Mouse (Mus musculus) layer of hippocampus, adult 2 months (tissue): Measurements from ENCODE around the gene Apoa4. TPM values are rescaled to one million over a fixed set of nuclear protein-coding genes. Genes with fewer than 3 reads are reported as not detected.

Experiments
- DNase-seq, 2 experiments: peaks; one replicate each; pipeline ENCODE4 v3.0.0; 2022; ENCODE audit warnings: low spot score in 2 of 2
- H3K27ac ChIP-seq: fragments of 200-600 bp; 2 replicates; pipeline ENCODE4 v1.8.1; 2022
- H3K4me3 ChIP-seq: fragments of 200-600 bp; 2 replicates; pipeline ENCODE4 v1.8.1; 2022; ENCODE audit warnings: mild to moderate bottlenecking
- CTCF ChIP-seq: fragments of 200-600 bp; conservative IDR thresholded peaks from 2 replicates; pipeline ENCODE4 v1.8.1; 2022; ENCODE audit warnings: antibody characterized with exemption, mild to moderate bottlenecking, moderate library complexity
- total RNA-seq, 2 experiments: library from RNA; stranded (reverse); gene quantifications; 2 replicates each; pipeline ENCODE4 v1.2.3; 2021

Apoa4 gene
- total RNA-seq, 2 experiments from 2014 or later, result not detected

DNA sequence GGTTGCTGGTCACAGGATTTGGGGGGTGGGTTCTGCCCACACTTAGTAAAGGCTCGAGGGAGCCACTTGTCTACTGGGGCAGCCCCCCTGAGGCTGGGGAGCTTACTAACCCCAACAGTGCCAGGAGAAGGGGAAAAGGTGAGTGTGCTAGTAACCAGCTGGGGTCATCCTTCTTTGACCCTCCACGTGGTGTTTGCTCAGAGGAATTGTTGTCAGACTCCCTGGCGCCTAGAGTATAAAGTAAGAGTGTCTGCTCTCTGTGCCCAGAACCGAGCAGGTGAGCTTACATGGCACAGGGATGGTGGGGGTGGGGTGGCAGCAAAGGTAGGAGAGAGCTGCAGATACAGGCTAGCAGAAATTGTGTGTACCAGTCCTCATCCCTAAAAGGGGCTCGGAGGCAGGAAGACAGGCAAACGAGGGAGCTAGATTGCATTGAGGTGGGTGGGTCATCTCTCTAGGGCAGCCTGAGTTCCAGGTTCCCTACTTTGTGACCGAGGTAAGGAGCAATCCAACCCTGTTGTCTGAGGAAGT lies 27.9 kb downstream of the Apoa4 start, which contains the start of gene Apoa5:
Apoa5 (plus strand) TSS at position 291 of the 531 bp plus-strand sequence.
- Histone ChIP-seq H3K4me3 (no peak within 1 kb of the TSS), H3K27ac (no peak within 1 kb of the TSS)
- TF ChIP-seq CTCF, result no peak
- no peak for DNase-seq

GRCm38 (mm10) chr9:46269125-46269524 lies 28.6 kb downstream of the Apoa4 start:
- Histone ChIP-seq H3K27ac (no peak overlapping the region), H3K4me3 (no peak overlapping the region)
- DNase-seq, result no peak
- no peak for TF ChIP-seq CTCF

DNA sequence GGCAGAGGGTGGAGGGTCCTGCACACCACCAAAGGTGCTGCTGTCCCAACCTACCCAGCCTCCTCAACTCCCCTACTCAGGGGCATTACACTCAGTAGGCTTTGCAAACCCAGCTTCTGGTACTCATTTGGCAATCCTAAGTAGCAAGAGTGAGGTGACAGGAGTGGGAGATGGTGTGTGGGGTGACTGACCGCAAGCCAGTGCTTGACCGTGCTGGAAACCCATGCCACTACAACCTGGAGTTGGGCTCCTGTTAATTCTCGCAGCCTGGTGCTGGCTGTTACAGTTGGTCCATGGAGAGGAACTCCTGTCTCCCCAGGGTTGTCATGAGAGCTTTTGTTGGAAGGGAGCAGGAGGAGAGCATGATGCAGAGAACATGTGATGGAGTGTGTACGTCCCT lies 30.3 kb downstream of the Apoa4 start:
- Histone ChIP-seq H3K27ac (no peak overlapping the region), H3K4me3 (no peak overlapping the region)
- TF ChIP-seq CTCF, result no peak
- DNase-seq, result no peak

DNA sequence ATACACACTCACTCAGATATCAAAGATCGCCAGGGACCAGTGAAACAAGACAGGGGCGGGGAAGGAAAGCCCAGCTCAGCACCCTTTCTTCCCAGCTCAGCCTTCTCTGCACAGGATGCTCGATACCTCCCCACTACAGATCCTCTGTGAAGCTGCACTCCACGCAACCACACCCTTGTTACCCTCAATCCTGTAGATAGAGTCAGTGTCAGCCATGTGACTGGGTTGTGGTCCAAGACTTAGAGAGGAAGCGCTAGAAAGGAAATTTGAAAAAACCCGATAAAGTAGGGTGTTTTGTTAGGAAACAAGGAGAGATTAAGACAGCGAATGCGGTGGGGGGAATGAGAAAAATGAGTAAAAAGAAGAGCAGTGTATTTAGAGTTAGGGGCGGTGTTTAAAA lies 31.6 kb downstream of the Apoa4 start:
- TF ChIP-seq CTCF, result no peak
- H3K27ac ChIP-seq, result no peak overlapping the region
- no peak for DNase-seq
- H3K4me3 ChIP-seq, result no peak overlapping the region

- Histone ChIP-seq H3K4me3 (peak within 1 kb of the TSS; percentile 70), H3K27ac (peak within 1 kb of the TSS; percentile 82)
- peak; percentile 70 for TF ChIP-seq CTCF
- peak; percentile 85 to 93 for DNase-seq
Measured at GRCm38 (mm10) chr9:46272677-46273454, 32.4 kb downstream of the Apoa4 start, which contains the start of gene Zpr1. Gene Zpr1 (plus strand): TSS chr9:46273064.

DNA sequence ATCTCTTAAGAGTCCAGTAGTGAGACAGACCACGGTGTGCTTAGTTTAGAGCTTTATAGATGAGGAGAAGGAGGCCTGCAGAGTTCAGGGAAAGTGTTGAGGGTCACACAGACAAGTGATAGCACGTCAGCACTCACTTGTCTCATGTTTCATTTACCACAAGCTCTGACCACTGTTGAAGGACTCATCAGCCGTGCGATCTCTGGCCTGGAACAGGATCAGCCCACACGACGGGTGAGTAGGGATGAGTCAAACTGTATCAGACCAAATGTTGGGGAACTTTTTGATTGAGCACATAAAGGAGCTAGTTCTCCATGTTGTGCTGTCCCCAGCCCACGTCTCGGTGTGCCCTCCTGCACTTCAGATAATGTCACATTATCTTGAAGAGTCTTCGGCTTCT lies 34.0 kb downstream of the Apoa4 start:
- TF ChIP-seq CTCF, result no peak
- H3K27ac ChIP-seq, result no peak overlapping the region
- no peak overlapping the region for H3K4me3 ChIP-seq
- no peak for DNase-seq

DNA sequence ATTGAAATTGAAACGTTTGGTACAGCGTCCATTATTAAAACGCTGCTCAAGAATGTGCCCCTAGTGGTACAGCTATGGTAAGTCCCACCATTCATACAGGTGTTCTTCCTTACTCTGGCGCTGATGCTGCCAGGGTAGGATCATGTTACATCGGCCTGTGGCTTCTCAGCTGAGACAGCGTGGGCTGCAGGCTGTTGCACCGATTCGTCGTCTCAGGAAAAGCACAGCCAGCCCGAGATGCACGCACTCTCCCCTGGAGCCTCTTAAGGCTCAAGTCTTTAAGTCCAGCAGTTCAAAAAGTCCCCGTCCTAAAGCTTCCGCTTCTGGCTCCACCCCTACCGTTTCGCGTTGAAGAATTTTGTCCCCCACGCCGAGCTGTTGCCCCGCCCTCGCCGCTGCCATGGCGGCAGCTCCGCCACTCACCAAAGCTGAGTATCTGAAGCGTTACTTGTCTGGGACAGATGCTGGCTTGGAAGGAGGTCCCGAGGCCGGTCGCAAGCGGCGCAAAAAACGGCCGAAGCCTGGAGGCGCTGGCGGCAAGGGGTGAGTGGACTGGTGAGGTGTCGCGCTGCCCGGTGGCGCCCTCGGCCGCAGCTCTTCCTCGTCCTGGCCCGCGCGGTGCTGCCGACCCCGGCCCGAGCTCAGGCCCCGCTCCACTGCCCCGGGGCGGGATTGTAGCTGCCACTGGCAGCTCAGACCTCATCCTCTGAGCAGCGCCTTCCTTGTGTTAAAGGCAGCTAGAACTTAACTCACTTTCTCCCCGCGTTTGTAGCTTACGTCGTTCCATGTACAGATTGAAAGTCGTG lies 42.3 kb downstream of the Apoa4 start, which contains the start of gene Bud13:
Bud13 (plus strand) TSS at position 378 of the 806 bp plus-strand sequence.
- peak within 1 kb of the TSS; percentile 89 for H3K27ac ChIP-seq
- DNase-seq, result peak; percentile 89 to 96
- H3K4me3 ChIP-seq, result peak within 1 kb of the TSS; percentile 84
- peak; percentile 75 for TF ChIP-seq CTCF

Other genes starting within 250 kb of the Apoa4 start
- gene Pafah1b2, start 228.0 kb upstream of the Apoa4 start, total RNA-seq, result 100 to 1,000 TPM; 215 to 228 TPM
- gene Sik3, start 227.9 kb upstream of the Apoa4 start, total RNA-seq, result 100 to 1,000 TPM; 133 to 141 TPM
- not detected for gene Apoa1, start 12.1 kb upstream of the Apoa4 start, total RNA-seq
- gene Apoc3, start 5.1 kb upstream of the Apoa4 start, total RNA-seq, result 1 to 10 TPM in 1 of 2 experiments, not detected in 1; 1.0 TPM
- not detected for gene Apoa5, start 27.9 kb downstream of the Apoa4 start, total RNA-seq
- gene Zpr1, start 32.4 kb downstream of the Apoa4 start, total RNA-seq, result 10 to 100 TPM; 34.4 to 41.1 TPM
- 10 to 100 TPM; 13.5 to 14.4 TPM for gene Bud13, start 42.3 kb downstream of the Apoa4 start, total RNA-seq
- not detected for gene 4931429L15Rik, start 79.3 kb downstream of the Apoa4 start, total RNA-seq